Mouse (Mus musculus): ENCODE results near the gene Rpl7l1. TPM values are rescaled to one million over a fixed set of nuclear protein-coding genes. Genes with fewer than 3 reads are reported as not detected.

Gene Rpl7l1
- polyA plus RNA-seq (2012; rRNA removed), result 12.5 and 14.0 TPM in 2 replicates

DNA sequence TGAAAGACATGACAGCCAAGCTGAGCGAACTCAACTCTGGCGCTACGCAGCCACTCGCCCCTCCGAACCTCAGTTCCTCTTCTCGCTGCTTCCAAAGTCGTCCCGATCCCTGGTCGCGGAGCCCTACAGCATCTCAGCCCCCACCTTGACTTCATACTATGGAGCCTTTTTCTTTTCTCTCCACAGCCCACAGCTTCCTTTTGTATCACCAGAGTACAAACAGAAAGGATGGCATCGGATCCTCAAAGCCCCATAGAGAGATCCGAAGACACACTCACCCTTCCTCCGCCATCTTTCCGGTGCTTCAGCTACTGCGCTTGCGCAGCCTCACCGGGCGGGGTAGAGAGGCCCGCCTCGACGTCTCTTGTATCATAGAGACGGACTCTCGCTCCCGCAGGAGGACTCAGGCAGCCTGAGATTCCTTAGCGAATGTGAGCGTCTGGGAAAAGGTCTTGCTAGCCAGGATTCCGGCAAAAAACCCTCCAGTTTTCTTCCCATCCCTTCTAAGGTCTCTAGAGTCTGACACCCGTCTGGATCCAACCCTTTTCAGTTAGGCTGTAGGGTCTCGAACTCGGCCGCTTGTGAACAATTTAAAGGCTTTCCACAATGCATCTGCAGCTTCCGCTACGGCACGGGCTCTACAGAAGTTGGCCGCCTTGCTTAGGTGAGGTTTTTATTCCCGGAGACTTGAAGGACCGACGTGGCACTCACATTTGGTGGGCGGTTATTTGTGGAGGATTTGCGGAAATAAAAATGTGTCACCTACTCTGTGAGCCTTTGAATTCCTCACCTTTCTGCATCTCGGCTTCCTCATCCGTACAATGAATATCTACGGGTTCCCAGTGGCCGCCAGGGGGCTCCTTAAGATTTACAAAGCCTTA, at the start of gene Rpl7l1:
Rpl7l1 (minus strand) TSS at position 332 of the 881 bp plus-strand sequence.

DNA sequence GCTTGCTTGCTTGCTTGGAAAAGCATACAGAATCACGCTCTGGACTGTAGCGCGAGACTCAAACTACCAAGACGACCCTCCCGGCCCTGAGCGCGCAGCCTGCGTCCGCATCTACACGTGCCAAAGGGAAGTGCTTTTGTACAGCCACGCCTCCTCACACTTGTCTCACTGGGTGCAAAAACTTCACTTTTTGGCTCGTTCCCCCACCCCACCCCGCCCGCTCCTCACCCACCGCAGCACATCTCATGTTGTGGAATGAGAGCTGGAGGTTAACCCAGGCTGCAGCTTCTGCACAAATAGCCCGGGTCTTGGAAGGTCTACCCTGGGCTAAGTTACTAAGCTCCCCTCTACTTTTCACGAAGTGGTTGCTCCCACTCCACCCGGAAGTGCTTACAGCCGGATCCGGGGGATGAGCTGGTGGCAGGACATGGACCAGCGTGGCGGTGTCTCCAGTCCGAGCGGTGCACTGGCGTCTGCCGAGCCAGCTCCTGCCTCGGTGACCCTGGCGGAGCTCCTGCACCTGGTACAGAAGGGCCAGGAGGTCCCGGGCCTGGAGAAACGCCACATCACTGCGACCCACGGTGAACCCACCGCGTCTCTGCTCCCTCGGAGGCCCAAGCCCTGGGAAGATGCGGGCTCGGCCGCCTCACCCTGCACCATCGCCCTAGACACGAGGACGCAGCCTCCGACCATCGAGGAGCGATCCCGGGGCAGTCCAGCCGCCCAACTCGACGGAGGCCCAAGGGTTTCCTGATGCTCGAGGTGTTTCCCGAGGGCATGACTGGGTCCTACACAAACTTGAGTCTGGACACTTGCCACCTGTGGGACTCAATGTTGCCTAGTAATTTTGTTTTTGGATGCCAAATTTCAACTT, 9.8 kb downstream of the Rpl7l1 start, which contains the start of gene 2310039H08Rik:
2310039H08Rik (plus strand) TSS at position 232 of the 874 bp plus-strand sequence.

DNA sequence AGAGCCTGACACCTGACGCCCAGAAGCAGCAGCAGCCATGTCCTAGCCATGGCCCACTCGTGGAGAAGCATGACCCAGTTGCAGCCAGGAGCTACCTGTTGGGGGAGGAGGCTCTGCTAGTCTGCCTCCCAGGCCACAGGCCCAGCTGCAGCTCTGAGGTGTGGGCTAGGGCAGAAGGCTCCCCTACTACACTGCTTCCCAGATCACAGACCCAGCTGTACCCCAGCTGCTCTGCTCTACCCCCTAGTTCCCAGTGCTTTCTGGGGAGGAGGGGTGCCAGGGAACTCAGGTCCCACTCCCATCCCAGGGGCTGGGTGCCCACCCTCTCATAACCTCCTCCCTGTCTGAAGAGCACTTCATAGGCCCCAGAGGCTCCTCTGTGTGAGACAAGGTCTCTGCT, 18.9 kb downstream of the Rpl7l1 start, which contains the start of gene Ptcra:
Ptcra (minus strand) TSS at position 169 of the 400 bp plus-strand sequence.

DNA sequence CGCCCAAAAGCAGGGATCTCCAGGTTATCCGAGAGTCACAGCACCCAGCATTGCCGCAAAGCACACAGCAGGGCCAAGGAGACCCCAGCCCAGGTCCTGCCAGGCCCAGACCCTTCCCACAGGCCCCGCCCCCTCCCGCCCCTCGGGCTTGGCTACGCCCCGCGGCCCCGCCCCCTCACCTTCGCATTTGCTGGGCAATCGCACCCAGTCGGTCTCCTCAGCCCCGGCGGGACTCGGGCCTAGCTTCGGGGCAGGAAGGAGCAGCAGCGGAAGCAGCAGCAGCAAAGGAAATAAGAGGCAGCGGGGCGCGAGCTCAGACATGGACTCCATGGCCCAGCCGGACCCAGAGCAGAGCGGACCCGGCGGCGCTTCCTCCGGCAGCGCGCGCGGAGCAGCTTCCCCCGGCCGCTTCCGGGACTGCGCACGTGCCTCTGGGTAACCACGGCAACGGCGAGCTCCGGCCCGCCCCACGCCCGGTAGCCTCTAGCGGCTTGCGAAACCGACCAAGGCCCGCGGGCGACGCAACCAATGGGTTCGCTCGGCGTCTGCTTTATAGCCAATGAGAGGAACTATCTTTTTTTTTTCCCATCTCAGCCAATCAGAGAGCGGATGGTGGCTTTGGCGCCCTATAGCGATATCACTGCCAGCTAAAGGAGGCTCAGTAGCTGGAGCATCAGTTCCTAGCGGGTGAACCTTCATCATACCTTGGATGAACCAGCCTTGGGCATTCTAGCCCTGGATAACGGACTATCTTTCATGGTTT, 30.5 kb downstream of the Rpl7l1 start, which contains the start of gene Cnpy3:
Cnpy3 (minus strand) TSS at position 421 of the 763 bp plus-strand sequence.

DNA sequence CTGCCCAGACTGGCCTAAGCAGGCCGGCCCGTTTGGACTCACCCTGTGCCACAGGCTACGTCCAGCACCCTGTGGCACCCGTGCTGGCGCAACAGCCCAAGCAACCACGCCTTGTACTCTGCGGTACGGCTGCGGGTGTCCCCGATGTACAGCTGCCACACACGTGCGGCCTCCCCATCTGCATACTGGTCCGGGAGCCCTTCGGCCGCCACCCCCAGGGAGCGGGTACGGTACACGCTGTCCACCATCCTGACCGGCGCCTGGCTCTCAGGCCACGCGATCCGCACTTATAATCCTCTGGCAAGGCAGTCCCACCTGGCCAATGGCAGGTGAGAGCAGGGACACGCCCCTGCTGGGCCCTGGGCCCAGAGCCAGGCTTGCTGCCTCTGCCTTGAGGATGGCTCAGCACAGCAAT, 53.6 kb downstream of the Rpl7l1 start, which contains the start of gene Gnmt:
Gnmt (minus strand) TSS at position 265 of the 415 bp plus-strand sequence.

Other genes with a start within 250 kb of the Rpl7l1 start
- 12.2 and 12.8 TPM in 2 replicates for gene Cul9, start 236.3 kb downstream of the Rpl7l1 start, polyA plus RNA-seq (2012; rRNA removed)
- gene Srf, start 226.5 kb downstream of the Rpl7l1 start, polyA plus RNA-seq (2012; rRNA removed), result 229 and 257 TPM in 2 replicates
- 18.7 and 23.5 TPM in 2 replicates for gene Ptk7, start 153.2 kb downstream of the Rpl7l1 start, polyA plus RNA-seq (2012; rRNA removed)
- gene Klc4, start 136.7 kb downstream of the Rpl7l1 start, polyA plus RNA-seq (2012; rRNA removed), result 104 and 125 TPM in 2 replicates
- 114 and 139 TPM in 2 replicates for gene Mrpl2, start 136.4 kb downstream of the Rpl7l1 start, polyA plus RNA-seq (2012; rRNA removed)
- gene Cul7, start 132.3 kb downstream of the Rpl7l1 start, polyA plus RNA-seq (2012; rRNA removed), result 23.0 and 25.6 TPM in 2 replicates
- gene Rrp36, start 108.3 kb downstream of the Rpl7l1 start, polyA plus RNA-seq (2012; rRNA removed), result 35.6 and 39.8 TPM in 2 replicates
- 74.0 and 78.7 TPM in 2 replicates for gene Mea1, start 103.9 kb downstream of the Rpl7l1 start, polyA plus RNA-seq (2012; rRNA removed)
- gene Klhdc3, start 101.8 kb downstream of the Rpl7l1 start, polyA plus RNA-seq (2012; rRNA removed), result 74.5 and 80.0 TPM in 2 replicates
- gene Ppp2r5d, start 77.6 kb downstream of the Rpl7l1 start, polyA plus RNA-seq (2012; rRNA removed), result 49.5 and 53.3 TPM in 2 replicates
- gene Pex6, start 71.2 kb downstream of the Rpl7l1 start, polyA plus RNA-seq (2012; rRNA removed), result 90.8 and 100 TPM in 2 replicates
- gene Gnmt, start 53.5 kb downstream of the Rpl7l1 start, polyA plus RNA-seq (2012; rRNA removed), result 2.2 and 3.6 TPM in 2 replicates
- 33.1 and 38.2 TPM in 2 replicates for gene Cnpy3, start 30.5 kb downstream of the Rpl7l1 start, polyA plus RNA-seq (2012; rRNA removed)
- gene Ptcra, start 19.0 kb downstream of the Rpl7l1 start, polyA plus RNA-seq (2012; rRNA removed), result 0.14 TPM in 1 of 2 replicates, not detected in the other
- 173 and 174 TPM in 2 replicates for gene 2310039H08Rik, start 10.0 kb downstream of the Rpl7l1 start, polyA plus RNA-seq (2012; rRNA removed)
- gene Bicral, start 75.8 kb upstream of the Rpl7l1 start, polyA plus RNA-seq (2012; rRNA removed), result 9.0 and 9.2 TPM in 2 replicates
- 22.9 and 29.6 TPM in 2 replicates for gene Tbcc, start 108.0 kb upstream of the Rpl7l1 start, polyA plus RNA-seq (2012; rRNA removed)
- not detected in 2 replicates for gene Prph2, start 127.8 kb upstream of the Rpl7l1 start, polyA plus RNA-seq (2012; rRNA removed)
- gene Ubr2, start 227.9 kb upstream of the Rpl7l1 start, polyA plus RNA-seq (2012; rRNA removed), result 22.0 and 23.2 TPM in 2 replicates

All from colon, adult 2 months (tissue).